Mouse (Mus musculus) midbrain, embryonic 10.5 days (tissue): ENCODE measurements around the gene Kank2. TPM values are rescaled to one million over a fixed set of nuclear protein-coding genes. Genes with fewer than 3 reads are reported as not detected.

Experiments
- DNase-seq: peaks from one replicate; pipeline ENCODE4 v3.0.0-alpha.2; 2017; ENCODE audit warnings: low spot score
- H3K27ac ChIP-seq: fragments of 300-500 bp; sonication (generic); replicated peaks from 2 replicates; pipeline ENCODE4 v1.5.1; 2016; ENCODE audit warnings: mild to moderate bottlenecking
- H3K27me3 ChIP-seq: fragments of 300-500 bp; sonication (generic); 2 replicates; pipeline ENCODE4 v1.6.1; 2016; ENCODE audit warnings: low read depth, mild to moderate bottlenecking; ENCODE audit not compliant: poor library complexity, severe bottlenecking
- H3K36me3 ChIP-seq: fragments of 300-500 bp; sonication (generic); 2 replicates; pipeline ENCODE4 v1.6.1; 2016; ENCODE audit warnings: mild to moderate bottlenecking, moderate library complexity
- H3K4me1 ChIP-seq: fragments of 300-500 bp; sonication (generic); 2 replicates; pipeline ENCODE4 v1.6.1; 2016
- H3K4me3 ChIP-seq: fragments of 300-500 bp; sonication (generic); 2 replicates; pipeline ENCODE4 v1.5.1; 2016; ENCODE audit warnings: mild to moderate bottlenecking, moderate library complexity
- H3K9me3 ChIP-seq: fragments of 300-500 bp; sonication (generic); replicated peaks from 2 replicates; pipeline ENCODE4 v1.6.1; 2016; ENCODE audit warnings: mild to moderate bottlenecking
- WGBS: fragments of 180-500 bp; shearing (Covaris S2); methylation state at CpG from one replicate; pipeline ENCODE4 v1.1.7; 2016; 5-methylcytosine and 5-hydroxymethylcytosine counted together
- polyA plus RNA-seq: library from polyadenylated mRNA; unstranded; fragments of >200 nt; fragmentation: Nextera tagmentation; extraction: Ambion mirVana; gene quantifications from 2 replicates; pipeline ENCODE4 v1.2.1, GENCODE M21; 2016

Kank2 gene
- polyA plus RNA-seq, 1 experiment from 2014 or later = 8.6 TPM

DNA sequence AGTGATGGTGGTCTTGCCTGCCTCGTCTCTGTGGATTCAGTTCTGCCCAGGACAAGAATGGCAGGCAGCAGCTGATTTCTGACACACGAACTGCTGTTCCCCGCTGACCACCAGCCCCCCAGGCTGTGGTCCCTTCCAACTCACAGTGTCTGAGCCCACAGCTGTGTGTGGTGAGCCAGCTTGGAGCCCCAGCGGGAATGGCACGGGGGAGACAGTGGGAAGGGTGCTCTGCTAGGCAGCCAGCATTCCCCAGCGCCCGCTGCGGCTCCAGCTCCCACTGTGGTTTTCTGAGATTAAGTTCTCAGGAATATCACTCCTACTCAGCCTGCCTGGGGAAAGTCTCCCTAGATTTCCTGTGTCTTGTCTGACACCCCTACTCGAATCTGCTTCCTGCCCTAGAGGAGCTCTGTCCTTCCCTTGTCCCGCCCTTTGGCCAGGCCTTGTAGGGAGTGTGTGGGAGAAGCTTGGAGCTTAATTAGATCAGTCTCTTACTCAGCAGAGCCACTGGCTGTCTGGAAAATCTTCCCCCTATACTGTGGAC, 46.2 kb downstream of the Kank2 start:
- 62% methylated on average over 10 of the region's 10 CpGs for WGBS
- peaks cover 5% of the 10 kb centered on the region; the same call in 1 of the 2 replicates for H3K4me1 ChIP-seq
- peak overlapping the region; percentile 30 for H3K27ac ChIP-seq
- peaks cover 74% of the 10 kb centered on the region for H3K36me3 ChIP-seq
- no peak overlapping the region for H3K4me3 ChIP-seq
- no peaks in the 10 kb centered on the region for H3K27me3 ChIP-seq
- DNase-seq = no peak
- no peaks in the 10 kb centered on the region for H3K9me3 ChIP-seq

DNA sequence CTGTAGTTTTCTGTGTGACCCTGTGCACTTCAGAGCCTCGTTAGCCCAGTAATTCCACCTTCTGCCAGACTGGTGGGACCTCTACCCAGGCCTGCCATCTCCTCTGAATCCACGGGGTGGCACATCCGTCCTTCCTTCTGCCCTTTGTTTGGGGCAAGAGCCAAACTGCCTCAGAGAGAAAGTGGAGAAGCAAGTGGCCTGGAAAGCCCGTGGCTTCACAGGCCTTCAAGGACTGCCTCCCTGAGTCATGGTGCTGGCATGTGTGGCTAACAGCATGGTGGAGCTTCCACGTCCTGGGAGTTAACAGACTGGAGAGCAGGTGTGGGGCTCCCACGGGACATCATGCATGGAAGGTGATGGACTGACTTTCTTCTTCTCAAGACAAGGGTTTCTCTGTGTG, 47.2 kb downstream of the Kank2 start:
- Histone ChIP-seq H3K4me1 (peaks cover 5% of the 10 kb centered on the region; the same call in 1 of the 2 replicates), H3K4me3 (no peak overlapping the region), H3K9me3 (no peaks in the 10 kb centered on the region), H3K36me3 (peaks cover 74% of the 10 kb centered on the region), H3K27me3 (no peaks in the 10 kb centered on the region), H3K27ac (no peak overlapping the region)
- 77% methylated on average over 6 of the region's 6 CpGs for WGBS
- no peak for DNase-seq

DNA sequence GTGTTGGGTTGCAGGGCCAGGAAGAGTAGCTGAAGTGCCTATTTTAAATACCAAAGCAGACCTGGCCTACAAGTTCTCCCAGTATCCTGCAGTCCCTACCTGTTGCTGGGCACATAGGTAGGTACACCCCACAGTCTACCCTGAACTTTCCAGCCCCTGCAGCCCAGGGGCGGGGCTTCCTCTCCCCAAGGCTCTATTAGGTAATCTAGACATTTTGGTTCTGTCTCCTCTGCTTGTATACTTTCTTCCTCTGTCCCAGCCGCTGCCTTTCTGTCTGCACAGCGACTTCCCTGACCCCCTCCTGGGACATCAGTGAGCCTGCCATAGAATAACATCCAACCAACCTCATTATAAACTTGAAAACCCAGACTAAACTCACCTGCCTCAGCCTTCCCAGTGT, 48.2 kb downstream of the Kank2 start:
- Histone ChIP-seq H3K9me3 (no peaks in the 10 kb centered on the region), H3K4me1 (peaks cover 5% of the 10 kb centered on the region; the same call in 1 of the 2 replicates), H3K36me3 (peaks cover 76% of the 10 kb centered on the region), H3K27ac (no peak overlapping the region), H3K4me3 (no peak overlapping the region), H3K27me3 (no peaks in the 10 kb centered on the region)
- 80% methylated on average over 3 of the region's 3 CpGs for WGBS
- no peak for DNase-seq

DNA sequence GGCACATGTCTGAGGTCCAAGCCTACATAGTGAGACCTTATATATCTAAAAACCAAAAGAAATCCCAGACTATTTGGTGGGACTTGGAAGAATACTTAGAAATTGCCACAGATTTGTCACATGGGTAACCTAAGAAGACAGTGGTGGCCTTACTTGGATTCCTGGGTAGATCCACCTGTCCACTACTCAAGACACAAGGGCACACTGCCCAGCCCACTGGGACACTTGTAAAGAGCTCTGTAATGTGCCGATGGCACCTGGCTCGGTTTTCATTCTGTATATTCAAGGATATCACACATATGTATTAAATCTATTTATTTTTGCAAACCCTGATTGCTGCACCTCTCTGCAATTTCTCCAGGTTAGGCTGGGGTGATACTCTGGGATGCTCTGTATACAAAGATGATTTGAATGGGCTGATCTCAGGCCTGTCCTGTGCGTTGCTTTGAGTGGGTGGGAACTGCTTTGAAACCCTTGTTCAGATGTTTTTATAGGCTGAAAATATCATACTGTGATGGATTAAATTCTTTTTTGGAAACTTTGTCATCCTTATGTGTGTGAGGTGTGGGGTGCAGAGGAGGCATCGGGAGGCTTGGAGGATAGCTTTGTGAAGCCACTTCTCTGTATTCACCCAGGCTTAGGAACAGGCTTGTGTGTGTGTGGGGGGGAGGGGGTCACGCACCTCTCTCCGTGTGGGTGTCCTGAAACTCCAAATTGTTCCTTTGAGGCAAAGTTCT, 49.0 kb downstream of the Kank2 start:
- Histone ChIP-seq H3K4me1 (peaks cover 5% of the 10 kb centered on the region; the same call in 1 of the 2 replicates), H3K36me3 (peaks cover 76% of the 10 kb centered on the region), H3K9me3 (no peaks in the 10 kb centered on the region), H3K4me3 (no peak overlapping the region), H3K27ac (no peak overlapping the region), H3K27me3 (no peaks in the 10 kb centered on the region)
- 88% methylated on average over 6 of the region's 6 CpGs for WGBS
- no peak for DNase-seq

DNA sequence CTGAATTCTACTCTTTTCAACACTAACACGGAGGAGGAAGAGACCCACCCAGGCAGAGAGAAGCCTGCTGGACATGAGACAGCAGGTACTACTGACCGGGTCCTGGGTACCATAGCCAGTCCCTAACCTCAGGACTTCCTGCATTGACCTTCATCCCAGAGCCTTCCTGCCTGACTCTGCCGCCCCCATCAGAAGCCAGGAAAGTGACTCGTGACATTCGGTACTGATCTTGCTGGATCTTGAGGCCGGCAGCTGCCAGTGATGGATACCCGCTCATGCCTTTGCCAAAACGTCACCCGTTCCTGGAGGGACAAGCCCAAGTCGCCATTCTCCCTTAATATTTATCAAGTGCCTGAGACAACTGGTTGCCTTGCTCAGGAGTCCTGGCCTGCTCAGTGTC, 50.1 kb downstream of the Kank2 start:
- DNase-seq = no peak
- H3K4me1 ChIP-seq = peaks cover 5% of the 10 kb centered on the region; the same call in 1 of the 2 replicates
- H3K27me3 ChIP-seq = no peaks in the 10 kb centered on the region
- no peak overlapping the region for H3K27ac ChIP-seq
- no peaks in the 10 kb centered on the region for H3K9me3 ChIP-seq
- peaks cover 80% of the 10 kb centered on the region for H3K36me3 ChIP-seq
- no peak overlapping the region for H3K4me3 ChIP-seq
- WGBS = 90% methylated on average over 10 of the region's 10 CpGs

- 80% methylated on average over 7 of the region's 7 CpGs for WGBS
Observed at GRCm38 (mm10) chr9:21748033-21748432, 50.5 kb downstream of the Kank2 start.

GRCm38 (mm10) chr9:21747238-21747774, 51.2 kb downstream of the Kank2 start:
- 96% methylated on average over 3 of the region's 3 CpGs for WGBS
- no peak overlapping the region for H3K4me3 ChIP-seq
- H3K36me3 ChIP-seq = peaks cover 88% of the 10 kb centered on the region
- H3K4me1 ChIP-seq = peaks cover 2% of the 10 kb centered on the region; the same call in 1 of the 2 replicates
- no peak for DNase-seq
- no peaks in the 10 kb centered on the region for H3K27me3 ChIP-seq
- H3K27ac ChIP-seq = no peak overlapping the region
- H3K9me3 ChIP-seq = no peaks in the 10 kb centered on the region

More at GRCm38 (mm10) chr9:21748033-21748432, 50.5 kb downstream of the Kank2 start:
- no peaks in the 10 kb centered on the region for H3K27me3 ChIP-seq
- no peak overlapping the region for H3K27ac ChIP-seq
- H3K4me3 ChIP-seq = no peak overlapping the region
- no peak for DNase-seq
- peaks cover 5% of the 10 kb centered on the region; the same call in 1 of the 2 replicates for H3K4me1 ChIP-seq
- H3K36me3 ChIP-seq = peaks cover 81% of the 10 kb centered on the region
- no peaks in the 10 kb centered on the region for H3K9me3 ChIP-seq

- H3K27ac ChIP-seq = no peak overlapping the region
- H3K36me3 ChIP-seq = peaks cover 97% of the 10 kb centered on the region
- DNase-seq = no peak
- no peaks in the 10 kb centered on the region for H3K27me3 ChIP-seq
- WGBS = 92% methylated on average over 11 of the region's 11 CpGs
- H3K4me1 ChIP-seq = no peaks in the 10 kb centered on the region
- no peaks in the 10 kb centered on the region for H3K9me3 ChIP-seq
- no peak overlapping the region for H3K4me3 ChIP-seq
Observed at GRCm38 (mm10) chr9:21741514-21741913, 57.0 kb downstream of the Kank2 start.

GRCm38 (mm10) chr9:21740427-21740826, 58.1 kb downstream of the Kank2 start:
- H3K36me3 ChIP-seq = peaks cover 97% of the 10 kb centered on the region
- 96% methylated on average over 14 of the region's 14 CpGs for WGBS
- no peaks in the 10 kb centered on the region for H3K27me3 ChIP-seq
- no peaks in the 10 kb centered on the region for H3K9me3 ChIP-seq
- no peak overlapping the region for H3K4me3 ChIP-seq
- no peak overlapping the region for H3K27ac ChIP-seq
- H3K4me1 ChIP-seq = no peaks in the 10 kb centered on the region
- DNase-seq = no peak

DNA sequence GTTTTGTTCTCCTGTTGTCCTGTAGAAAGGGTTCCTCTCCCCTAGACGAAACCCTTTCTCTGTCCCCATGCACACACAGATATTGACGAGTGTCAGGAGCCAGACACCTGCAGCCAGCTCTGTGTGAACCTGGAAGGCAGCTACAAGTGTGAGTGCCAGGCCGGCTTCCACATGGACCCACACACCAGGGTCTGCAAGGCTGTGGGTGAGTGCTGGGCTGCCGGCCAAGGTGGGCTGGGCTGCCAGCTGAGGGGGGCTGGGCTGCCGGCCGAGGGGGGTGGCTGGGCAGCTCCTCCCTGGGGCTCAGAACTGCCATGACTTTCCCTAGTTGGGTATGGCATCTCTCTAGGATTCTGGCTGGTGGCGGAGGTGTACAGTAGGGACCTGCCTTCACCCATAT, 59.8 kb downstream of the Kank2 start:
- no peaks in the 10 kb centered on the region for H3K4me1 ChIP-seq
- peaks cover 97% of the 10 kb centered on the region for H3K36me3 ChIP-seq
- H3K27ac ChIP-seq = no peak overlapping the region
- DNase-seq = no peak
- WGBS = 91% methylated on average over 7 of the region's 7 CpGs
- no peaks in the 10 kb centered on the region for H3K27me3 ChIP-seq
- no peak overlapping the region for H3K4me3 ChIP-seq
- no peaks in the 10 kb centered on the region for H3K9me3 ChIP-seq

GRCm38 (mm10) chr9:21737188-21737587, 61.4 kb downstream of the Kank2 start:
- Histone ChIP-seq H3K4me1 (no peaks in the 10 kb centered on the region), H3K27ac (no peak overlapping the region), H3K27me3 (no peaks in the 10 kb centered on the region), H3K9me3 (no peaks in the 10 kb centered on the region), H3K36me3 (peaks cover 100% of the 10 kb centered on the region), H3K4me3 (no peak overlapping the region)
- no peak for DNase-seq
- WGBS = 95% methylated on average over 10 of the region's 10 CpGs

DNA sequence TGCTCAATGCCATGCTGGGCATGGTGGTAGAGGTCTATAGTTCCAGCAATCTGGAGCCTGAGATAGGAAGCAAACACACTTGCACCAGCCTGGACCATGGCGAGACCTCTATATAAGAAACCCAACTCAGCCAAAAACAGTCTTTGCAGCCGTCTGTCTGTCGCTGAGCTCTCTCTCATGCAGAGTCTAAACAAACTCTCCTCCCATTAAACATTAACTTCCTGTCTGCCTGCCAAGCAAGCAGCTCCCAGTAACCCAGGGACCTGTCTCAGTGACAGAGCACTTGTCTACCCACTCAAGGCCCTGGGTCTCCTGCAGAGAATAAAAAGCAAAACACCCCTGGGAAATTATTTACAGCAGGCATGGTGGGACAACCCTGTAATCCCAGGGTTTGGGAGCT, 62.0 kb downstream of the Kank2 start:
- Histone ChIP-seq H3K27me3 (no peaks in the 10 kb centered on the region), H3K36me3 (peaks cover 100% of the 10 kb centered on the region), H3K9me3 (no peaks in the 10 kb centered on the region), H3K27ac (no peak overlapping the region), H3K4me1 (no peaks in the 10 kb centered on the region), H3K4me3 (no peak overlapping the region)
- 87% methylated on average over 3 of the region's 3 CpGs for WGBS
- no peak for DNase-seq

DNA sequence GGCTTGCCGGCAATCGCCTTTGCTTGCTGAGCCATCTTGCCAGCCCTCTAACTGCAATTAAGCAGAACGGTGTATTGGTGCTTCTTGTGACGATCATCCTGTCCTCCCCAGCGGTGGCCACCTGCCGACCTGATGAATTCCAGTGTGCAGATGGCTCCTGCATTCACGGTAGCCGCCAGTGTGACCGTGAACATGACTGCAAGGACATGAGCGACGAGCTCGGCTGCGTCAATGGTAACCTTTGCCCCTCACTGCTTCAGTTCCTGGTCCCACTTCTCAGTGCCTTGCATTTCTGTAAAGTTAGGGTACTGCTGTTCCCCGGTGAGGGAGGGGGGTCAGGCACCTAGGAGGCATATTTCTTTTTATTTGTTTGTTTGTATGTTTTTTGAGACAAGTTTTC, 63.4 kb downstream of the Kank2 start:
- Histone ChIP-seq H3K36me3 (peaks cover 100% of the 10 kb centered on the region), H3K4me3 (no peak overlapping the region), H3K27ac (no peak overlapping the region), H3K9me3 (no peaks in the 10 kb centered on the region), H3K27me3 (no peaks in the 10 kb centered on the region), H3K4me1 (no peaks in the 10 kb centered on the region)
- no peak for DNase-seq
- 96% methylated on average over 14 of the region's 14 CpGs for WGBS
